8 mouse cellular contexts compared by ENCODE assay signal in genomic region chr11:103111301-103111700, GRCm38 (mm10). TPM values are rescaled to one million over a fixed set of nuclear protein-coding genes. Genes with fewer than 3 reads are reported as not detected.
A peak's percentile ranks its signal among the peaks of the same experiment; 100 is the strongest.
DNase-seq lines count a peak whose midpoint lies in the region; ATAC-seq lines count a peak whose summit lies in the region.

No protein-coding gene starts in this region.

- no peaks in the 10 kb centered on the region for H3K9me3 ChIP-seq in lung, embryonic 15.5 days
- H3K9me3 ChIP-seq in forebrain, embryonic 15.5 days = no peaks in the 10 kb centered on the region
- no peaks in the 10 kb centered on the region for H3K9me3 ChIP-seq in limb, embryonic 10.5 days (replicated peaks)
- H3K9me3 ChIP-seq in stomach, embryonic 14.5 days (ENCODE audit: control insufficient read depth, low read depth, low read length) = no peaks in the 10 kb centered on the region

- H3K4me2 ChIP-seq in lung, embryonic 15.5 days = peak overlapping the region; percentile 76
- H3K4me2 ChIP-seq in forebrain, embryonic 15.5 days (replicated peaks) = no peak overlapping the region
- H3K4me2 ChIP-seq in stomach, embryonic 14.5 days (replicated peaks; ENCODE audit: low read depth, low read length) = peak overlapping the region; percentile 79

- H3K27me3 ChIP-seq in lung, embryonic 15.5 days = no peaks in the 10 kb centered on the region
- peaks cover 27% of the 10 kb centered on the region for H3K27me3 ChIP-seq in forebrain, embryonic 15.5 days
- H3K27me3 ChIP-seq in limb, embryonic 10.5 days (ENCODE audit: low read depth, poor library complexity, severe bottlenecking) = peaks cover 33% of the 10 kb centered on the region
- no peaks in the 10 kb centered on the region for H3K27me3 ChIP-seq in stomach, embryonic 14.5 days (ENCODE audit: control insufficient read depth, insufficient read depth, low read length)

- WGBS in lung, embryonic 15.5 days = 32% methylated on average over 10 of the region's 10 CpGs
- 25% methylated on average over 10 of the region's 10 CpGs for whole genome bisulfite sequencing in forebrain, embryonic 15.5 days
- 11% methylated on average over 10 of the region's 10 CpGs for WGBS in limb, embryonic 10.5 days
- 20% methylated on average over 10 of the region's 10 CpGs for WGBS in stomach, embryonic 14.5 days

- peak overlapping the region; percentile 47; the same call in 1 of the 2 replicates for H3K9ac ChIP-seq in lung, embryonic 15.5 days
- H3K9ac ChIP-seq in forebrain, embryonic 15.5 days (replicated peaks) = no peak overlapping the region
- H3K9ac ChIP-seq in stomach, embryonic 14.5 days (replicated peaks; ENCODE audit: low read depth, low read length) = peak overlapping the region; percentile 30; the same call in 1 of the 2 replicates

- H3K4me1 ChIP-seq in lung, embryonic 15.5 days = peaks cover 26% of the 10 kb centered on the region
- H3K4me1 ChIP-seq in forebrain, embryonic 15.5 days = peaks cover 23% of the 10 kb centered on the region
- peaks cover 35% of the 10 kb centered on the region for H3K4me1 ChIP-seq in limb, embryonic 10.5 days
- peaks cover 23% of the 10 kb centered on the region for H3K4me1 ChIP-seq in stomach, embryonic 14.5 days (ENCODE audit: control insufficient read depth, insufficient read depth, low read length)

- H3K36me3 ChIP-seq in lung, embryonic 15.5 days = no peaks in the 10 kb centered on the region
- H3K36me3 ChIP-seq in forebrain, embryonic 15.5 days = no peaks in the 10 kb centered on the region
- H3K36me3 ChIP-seq in limb, embryonic 10.5 days = no peaks in the 10 kb centered on the region
- no peaks in the 10 kb centered on the region for H3K36me3 ChIP-seq in stomach, embryonic 14.5 days (ENCODE audit: control insufficient read depth, insufficient read depth, low read length)

- no peak for ATAC-seq in lung, embryonic 15.5 days (ENCODE audit: borderline replicate concordance, extremely low read depth, low FRiP score, low TSS enrichment)
- no peak for ATAC-seq in forebrain, embryonic 15.5 days (replicated peaks)
- no peak for ATAC-seq in stomach, embryonic 14.5 days (ENCODE audit: insufficient number of reproducible peaks, insufficient read depth, low FRiP score, low read depth)

- peak overlapping the region; percentile 41; the same call in 1 of the 2 replicates for H3K4me3 ChIP-seq in lung, embryonic 15.5 days
- peak overlapping the region; percentile 23; the same call in 1 of the 2 replicates for H3K4me3 ChIP-seq in forebrain, embryonic 15.5 days
- H3K4me3 ChIP-seq in limb, embryonic 10.5 days = peak overlapping the region; percentile 51
- peak overlapping the region; percentile 34 for H3K4me3 ChIP-seq in stomach, embryonic 14.5 days (ENCODE audit: low read depth, low read length)

- no peak for DNase-seq in lung, postnatal 14 days
- DNase-seq in limb, embryonic 10.5 days (ENCODE audit: low spot score) = peak; percentile 38
- no peak for DNase-seq in retina, postnatal 1 day
- DNase-seq in adrenal gland, adult 8-10 months = no peak
- no peak for DNase-seq in left cerebral cortex, adult 18-20 months (ENCODE audit: low spot score in 2 of 2)

- no peak overlapping the region for H3K27ac ChIP-seq in lung, embryonic 15.5 days
- H3K27ac ChIP-seq in forebrain, embryonic 15.5 days (replicated peaks) = no peak overlapping the region
- H3K27ac ChIP-seq in limb, embryonic 10.5 days = peak overlapping the region; percentile 81
- H3K27ac ChIP-seq in stomach, embryonic 14.5 days (ENCODE audit: low read length) = peak overlapping the region; percentile 84; the same call in 1 of the 2 replicates

RNA-seq across cellular contexts. Expression of gene Hexim1, which starts 4.7 kb away (rescaled TPM):
- 4.4 and 4.5 TPM in 2 replicates for polyA plus RNA-seq in lung, embryonic 15.5 days (2015; fragmentation: Nextera tagmentation; extraction: Ambion mirVana)
- 3.4 and 3.8 TPM in 2 replicates for polyA plus RNA-seq in forebrain, embryonic 15.5 days (2015; fragmentation: Nextera tagmentation; extraction: Ambion mirVana)
- polyA plus RNA-seq in limb, embryonic 10.5 days (2016; fragmentation: Nextera tagmentation; extraction: Ambion mirVana) = 1.8 and 2.4 TPM in 2 replicates
- 7.6 and 7.7 TPM in 2 replicates for polyA plus RNA-seq in stomach, embryonic 14.5 days (2014; fragmentation: Nextera tagmentation; extraction: Ambion mirVana)
- 10 to 100 TPM; 75.2 to 90.2 (median 86.0) TPM for total RNA-seq in adrenal gland, adult 8-10 months (2022)
- total RNA-seq in left cerebral cortex, adult 18-20 months (2021) = 10 to 100 TPM; 42.6 to 52.8 TPM

RNA-seq across cellular contexts. Expression of gene Acbd4, which starts 9.8 kb away (rescaled TPM):
- polyA plus RNA-seq in lung, embryonic 15.5 days (2015; fragmentation: Nextera tagmentation; extraction: Ambion mirVana) = 15.7 and 18.3 TPM in 2 replicates
- polyA plus RNA-seq in forebrain, embryonic 15.5 days (2015; fragmentation: Nextera tagmentation; extraction: Ambion mirVana) = 14.6 and 14.8 TPM in 2 replicates
- 4.0 and 5.1 TPM in 2 replicates for polyA plus RNA-seq in limb, embryonic 10.5 days (2016; fragmentation: Nextera tagmentation; extraction: Ambion mirVana)
- polyA plus RNA-seq in stomach, embryonic 14.5 days (2014; fragmentation: Nextera tagmentation; extraction: Ambion mirVana) = 17.7 and 20.4 TPM in 2 replicates
- 100 to 1,000 TPM; 114 to 181 (median 146) TPM for total RNA-seq in adrenal gland, adult 8-10 months (2022)
- 10 to 100 TPM; 85.2 to 90.4 TPM for total RNA-seq in left cerebral cortex, adult 18-20 months (2021)

RNA-seq across cellular contexts. Expression of gene Plcd3, which starts 9.8 kb away (rescaled TPM):
- 2.5 and 3.6 TPM in 2 replicates for polyA plus RNA-seq in lung, embryonic 15.5 days (2015; fragmentation: Nextera tagmentation; extraction: Ambion mirVana)
- polyA plus RNA-seq in forebrain, embryonic 15.5 days (2015; fragmentation: Nextera tagmentation; extraction: Ambion mirVana) = 1.9 and 2.3 TPM in 2 replicates
- polyA plus RNA-seq in limb, embryonic 10.5 days (2016; fragmentation: Nextera tagmentation; extraction: Ambion mirVana) = 1.5 and 1.8 TPM in 2 replicates
- 2.5 TPM in 2 replicates for polyA plus RNA-seq in stomach, embryonic 14.5 days (2014; fragmentation: Nextera tagmentation; extraction: Ambion mirVana)
- 10 to 100 TPM; 10.0 to 18.9 (median 13.6) TPM for total RNA-seq in adrenal gland, adult 8-10 months (2022)
- total RNA-seq in left cerebral cortex, adult 18-20 months (2021) = 10 to 100 TPM; 20.4 to 21.7 TPM

RNA-seq across cellular contexts. Expression of gene Hexim2, which starts 20.9 kb away (rescaled TPM):
- polyA plus RNA-seq in lung, embryonic 15.5 days (2015; fragmentation: Nextera tagmentation; extraction: Ambion mirVana) = 8.3 and 9.6 TPM in 2 replicates
- 20.8 and 23.8 TPM in 2 replicates for polyA plus RNA-seq in forebrain, embryonic 15.5 days (2015; fragmentation: Nextera tagmentation; extraction: Ambion mirVana)
- 10.1 and 12.3 TPM in 2 replicates for polyA plus RNA-seq in limb, embryonic 10.5 days (2016; fragmentation: Nextera tagmentation; extraction: Ambion mirVana)
- 7.3 and 9.1 TPM in 2 replicates for polyA plus RNA-seq in stomach, embryonic 14.5 days (2014; fragmentation: Nextera tagmentation; extraction: Ambion mirVana)
- total RNA-seq in adrenal gland, adult 8-10 months (2022) = 1 to 10 TPM; 6.1 to 9.3 (median 8.6) TPM
- 10 to 100 TPM; 16.1 to 16.2 TPM for total RNA-seq in left cerebral cortex, adult 18-20 months (2021)

RNA-seq across cellular contexts. Expression of gene Fmnl1, which starts 59.6 kb away (rescaled TPM):
- polyA plus RNA-seq in lung, embryonic 15.5 days (2015; fragmentation: Nextera tagmentation; extraction: Ambion mirVana) = 2.7 and 3.7 TPM in 2 replicates
- polyA plus RNA-seq in forebrain, embryonic 15.5 days (2015; fragmentation: Nextera tagmentation; extraction: Ambion mirVana) = 1.7 and 3.1 TPM in 2 replicates
- 0.49 and 0.73 TPM in 2 replicates for polyA plus RNA-seq in limb, embryonic 10.5 days (2016; fragmentation: Nextera tagmentation; extraction: Ambion mirVana)
- 1.7 and 2.3 TPM in 2 replicates for polyA plus RNA-seq in stomach, embryonic 14.5 days (2014; fragmentation: Nextera tagmentation; extraction: Ambion mirVana)
- total RNA-seq in adrenal gland, adult 8-10 months (2022) = 10 to 100 TPM; 29.3 to 40.6 (median 30.6) TPM
- total RNA-seq in left cerebral cortex, adult 18-20 months (2021) = 100 to 1,000 TPM; 169 to 206 TPM

Comparison
In these comparisons a context has a peak if more than half of its experiments do, and no peak if none do; other contexts are left out.
1. H3K27ac ChIP-seq: peak in limb, embryonic 10.5 days (single experiment) and stomach, embryonic 14.5 days (single experiment); none in lung, embryonic 15.5 days (single experiment) and forebrain, embryonic 15.5 days (single experiment).
2. Peak in every context shown above with its lines, with median percentiles within 50 percentile points of each other: H3K4me3 ChIP-seq.